ENCODE assay signal across 10 mouse cellular contexts in the genomic region with DNA sequence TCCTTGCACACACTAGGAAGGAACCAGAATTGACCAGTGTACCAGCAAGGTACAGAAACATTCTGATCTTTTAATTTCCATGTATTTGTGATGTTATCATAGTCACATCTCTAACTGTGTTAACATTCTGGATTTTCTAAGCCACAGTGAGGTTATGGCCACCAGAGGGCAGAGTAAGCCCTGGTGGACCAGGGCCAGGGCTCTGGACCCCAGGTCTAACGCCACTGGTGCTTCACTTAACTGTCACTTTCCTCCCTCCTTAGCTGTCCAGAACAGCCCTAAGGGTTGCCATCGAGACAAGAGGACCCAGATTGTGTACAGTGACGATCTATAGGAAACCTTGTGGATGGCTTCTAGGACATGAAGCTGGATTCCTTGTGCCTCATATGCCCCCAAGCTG. TPM values are rescaled to one million over a fixed set of nuclear protein-coding genes. Genes with fewer than 3 reads are reported as not detected.
DNase-seq lines count a peak whose midpoint lies in the region; ATAC-seq and TF ChIP-seq lines count a peak whose summit lies in the region.
"Had no signal": no experiment of that assay in that cellular context is flagged by ENCODE, and none has a peak within 500 bp of the region (broad histone marks: within the 10 kb centered on the region; RNA-seq: fewer than 3 reads in every experiment).

No protein-coding gene starts in this region.

- ATAC-seq in kidney, embryonic 14.5 days (ENCODE audit: low FRiP score, low TSS enrichment), result no peak

- no peak overlapping the region for H3K4me3 ChIP-seq in kidney, adult 2 months (ENCODE audit: insufficient read depth, low read depth, low read length)
- H3K4me3 ChIP-seq in kidney, embryonic 14.5 days (ENCODE audit: low read length), result no peak overlapping the region
- H3K4me3 ChIP-seq in C2C12 (ENCODE audit: insufficient read depth, poor library complexity, severe bottlenecking), result no peak overlapping the region
- H3K4me3 ChIP-seq: embryonic facial prominence, embryonic 15.5 days had no signal

- H3K79me3 ChIP-seq in C2C12 (ENCODE audit: low read depth), result peaks cover 8% of the 10 kb centered on the region

- peak; percentile 72 for TF ChIP-seq CTCF in kidney, adult 2 months (conservative IDR thresholded peaks at IDR 0.05; ENCODE audit: insufficient read depth, insufficient read length, low read depth, low read length)
- TF ChIP-seq CTCF in C2C12 (IDR thresholded peaks at IDR 0.05; ENCODE audit: control insufficient read depth, insufficient read depth, insufficient read length), result peak; percentile 56

- H3K27me3 ChIP-seq in kidney, adult 2 months (replicated peaks; ENCODE audit: control insufficient read depth, insufficient read depth, low read length), result no peaks in the 10 kb centered on the region
- no peaks in the 10 kb centered on the region for H3K27me3 ChIP-seq in kidney, embryonic 14.5 days (ENCODE audit: control insufficient read depth, insufficient read depth, low read length)
- H3K27me3 ChIP-seq in C2C12 (ENCODE audit: control insufficient read depth, insufficient read depth, insufficient read length), result peaks cover 3% of the 10 kb centered on the region
- H3K27me3 ChIP-seq: embryonic facial prominence, embryonic 15.5 days had no signal

- WGBS in kidney, adult 2 months, result 24% methylated on average over 3 of the region's 3 CpGs
- 45% methylated on average over 3 of the region's 3 CpGs for WGBS in kidney, embryonic 14.5 days

- TF ChIP-seq POLR2A in kidney, adult 2 months (IDR thresholded peaks at IDR 0.05; ENCODE audit: low read depth, low read length), result no peak

- H3K36me3 ChIP-seq in kidney, adult 2 months (ENCODE audit: control insufficient read depth, insufficient read depth, low read length), result no peaks in the 10 kb centered on the region
- peaks cover 41% of the 10 kb centered on the region for H3K36me3 ChIP-seq in kidney, embryonic 14.5 days (ENCODE audit: control insufficient read depth, insufficient read depth, low read length)
- H3K36me3 ChIP-seq in C2C12 (ENCODE audit: control insufficient read depth, insufficient read depth), result peaks cover 51% of the 10 kb centered on the region

- H3K4me1 ChIP-seq in kidney, adult 2 months (ENCODE audit: control insufficient read depth, insufficient read depth, low read length), result peaks cover 4% of the 10 kb centered on the region; the same call in 1 of the 2 replicates
- peaks cover 7% of the 10 kb centered on the region for H3K4me1 ChIP-seq in kidney, embryonic 14.5 days (ENCODE audit: control insufficient read depth, insufficient read depth, low read length)

- no peak overlapping the region for H3ac ChIP-seq in C2C12 (ENCODE audit: control insufficient read depth, insufficient read length, low read depth)

- H3K9ac ChIP-seq in kidney, embryonic 14.5 days (ENCODE audit: low read depth, low read length), result no peak overlapping the region

- no peak overlapping the region for H3K4me2 ChIP-seq in kidney, embryonic 14.5 days (replicated peaks; ENCODE audit: low read depth, low read length)
- H3K4me2 ChIP-seq: embryonic facial prominence, embryonic 15.5 days had no signal

- peaks cover 17% of the 10 kb centered on the region for H3K79me2 ChIP-seq in C2C12 (ENCODE audit: control insufficient read depth, insufficient read depth)

- DNase-seq in kidney, adult 2 months, result peak; percentile 58
- DNase-seq in ZHBTc4 (ENCODE audit: low read depth, low spot score), result peak; percentile 61
- DNase-seq in gastrocnemius, postnatal 10 days, result peak; percentile 67
- peak; percentile 45 to 80 for DNase-seq in kidney, postnatal 36 days
- peak; percentile 42 to 59 for DNase-seq in natural killer cell, adult 2 months (ENCODE audit: low spot score in 2 of 2)
- no peak for DNase-seq in urinary bladder, postnatal 10 days (ENCODE audit: low spot score)

- no peaks in the 10 kb centered on the region for H3K9me3 ChIP-seq in kidney, embryonic 14.5 days (ENCODE audit: control insufficient read depth, low read length)
- H3K9me3 ChIP-seq: embryonic facial prominence, embryonic 15.5 days had no signal

- no peak overlapping the region for H3K27ac ChIP-seq in kidney, adult 2 months (ENCODE audit: insufficient read depth, low read depth, low read length)
- no peak overlapping the region for H3K27ac ChIP-seq in kidney, embryonic 14.5 days (ENCODE audit: low read depth, low read length)
- H3K27ac ChIP-seq: embryonic facial prominence, embryonic 15.5 days; macrophage had no signal

TF ChIP-seq in C2C12, 6 proteins besides CTCF, POLR2A, EP300 and RAD21:
- TF ChIP-seq MYOG (IDR thresholded peaks at IDR 0.05; ENCODE audit: control insufficient read depth, extremely low read depth, insufficient read length), result no peak
- no peak for TF ChIP-seq FOSL1 (IDR thresholded peaks at IDR 0.05; ENCODE audit: insufficient read depth, low read length, poor library complexity, severe bottlenecking)
- no peak for TF ChIP-seq MAX (IDR thresholded peaks at IDR 0.05)
- no peak for TF ChIP-seq CEBPB (IDR thresholded peaks at IDR 0.05; ENCODE audit: low read depth)
- TF ChIP-seq USF1 (IDR thresholded peaks at IDR 0.05; ENCODE audit: low read depth), result no peak

RNA-seq across cellular contexts. Expression of gene Nelfe, which starts 5.6 kb away (rescaled TPM):
- polyA plus RNA-seq in kidney, adult 2 months (2012; rRNA removed), result 24.2 and 26.2 TPM in 2 replicates
- 107 and 119 TPM in 2 replicates for polyA plus RNA-seq in kidney, embryonic 14.5 days (2014; fragmentation: Nextera tagmentation; extraction: Ambion mirVana)
- 75.1 TPM for polyA plus RNA-seq in C2C12 (2012; fragmentation: generic; extraction: Trizol)
- total RNA-seq in gastrocnemius, postnatal 10 days (2021), result 10 to 100 TPM; 13.7 to 17.3 TPM

RNA-seq across cellular contexts. Expression of gene Skiv2l, which starts 5.8 kb away (rescaled TPM):
- 58.2 and 69.5 TPM in 2 replicates for polyA plus RNA-seq in kidney, adult 2 months (2012; rRNA removed)
- 22.8 and 45.9 TPM in 2 replicates for polyA plus RNA-seq in kidney, embryonic 14.5 days (2014; fragmentation: Nextera tagmentation; extraction: Ambion mirVana)
- polyA plus RNA-seq in C2C12 (2012; fragmentation: generic; extraction: Trizol), result 28.1 TPM
- total RNA-seq in gastrocnemius, postnatal 10 days (2021), result 10 to 100 TPM; 19.6 to 22.2 TPM

RNA-seq across cellular contexts. Expression of gene Cfb, which starts 6.5 kb away (rescaled TPM):
- 191 and 199 TPM in 2 replicates for polyA plus RNA-seq in kidney, adult 2 months (2012; rRNA removed)
- polyA plus RNA-seq in kidney, embryonic 14.5 days (2014; fragmentation: Nextera tagmentation; extraction: Ambion mirVana), result 4.0 and 5.4 TPM in 2 replicates
- polyA plus RNA-seq in C2C12 (2012; fragmentation: generic; extraction: Trizol), result 0.28 TPM
- 1 to 10 TPM; 1.9 to 4.1 TPM for total RNA-seq in gastrocnemius, postnatal 10 days (2021)

RNA-seq across cellular contexts. Expression of gene Dxo, which starts 19.0 kb away (rescaled TPM):
- polyA plus RNA-seq in kidney, adult 2 months (2012; rRNA removed), result 52.6 and 59.2 TPM in 2 replicates
- 55.7 and 66.4 TPM in 2 replicates for polyA plus RNA-seq in kidney, embryonic 14.5 days (2014; fragmentation: Nextera tagmentation; extraction: Ambion mirVana)
- polyA plus RNA-seq in C2C12 (2012; fragmentation: generic; extraction: Trizol), result 27.2 TPM
- total RNA-seq in gastrocnemius, postnatal 10 days (2021), result 10 to 100 TPM; 12.3 to 15.3 TPM

RNA-seq across cellular contexts. Expression of gene Stk19, which starts 19.1 kb away (rescaled TPM):
- 35.7 and 36.7 TPM in 2 replicates for polyA plus RNA-seq in kidney, adult 2 months (2012; rRNA removed)
- 25.2 and 28.7 TPM in 2 replicates for polyA plus RNA-seq in kidney, embryonic 14.5 days (2014; fragmentation: Nextera tagmentation; extraction: Ambion mirVana)
- 35.9 TPM for polyA plus RNA-seq in C2C12 (2012; fragmentation: generic; extraction: Trizol)
- total RNA-seq in gastrocnemius, postnatal 10 days (2021), result 1 to 10 TPM; 8.9 to 9.0 TPM

Comparison
In these comparisons a context has a peak if more than half of its experiments do, and no peak if none do; other contexts are left out.
1. RNA of gene Cfb, which starts 6.5 kb away (polyA plus RNA-seq): 191 to 199 TPM in kidney, adult 2 months; 4.0 to 5.4 TPM in kidney, embryonic 14.5 days and 0.28 TPM in C2C12 (single experiment); every median in the first group is over 10 times any median in the second.